Mouse (Mus musculus) hindbrain, embryonic 13.5 days (tissue): ENCODE measurements around the gene Cox5a. TPM values are rescaled to one million over a fixed set of nuclear protein-coding genes. Genes with fewer than 3 reads are reported as not detected.

ENCODE experiments used
- ATAC-seq: fragments of 200-750 bp; cut with Nextera tagmentation; 2 replicates; pipeline ENCODE4 v1.8.0; 2017; ENCODE audit warnings: moderate TSS enrichment; ENCODE audit not compliant: low FRiP score
- H3K27ac ChIP-seq: fragments of 300-500 bp; sonication (generic); 2 replicates; pipeline ENCODE4 v1.5.1; 2015; ENCODE audit warnings: inconsistent platforms, mild to moderate bottlenecking, moderate library complexity
- H3K27me3 ChIP-seq: fragments of 300-500 bp; sonication (generic); 2 replicates; pipeline ENCODE4 v1.6.1; 2015; ENCODE audit warnings: mild to moderate bottlenecking, inconsistent platforms
- H3K36me3 ChIP-seq: fragments of 300-500 bp; sonication (generic); 2 replicates; pipeline ENCODE4 v1.6.1; 2015; ENCODE audit warnings: mild to moderate bottlenecking, inconsistent platforms
- H3K4me1 ChIP-seq: fragments of 300-500 bp; sonication (generic); replicated peaks from 2 replicates; pipeline ENCODE4 v1.6.1; 2015; ENCODE audit warnings: inconsistent platforms
- H3K4me2 ChIP-seq: fragments of 300-500 bp; sonication (generic); 2 replicates; pipeline ENCODE4 v1.6.1; 2015; ENCODE audit warnings: inconsistent platforms, mild to moderate bottlenecking, moderate library complexity
- H3K4me3 ChIP-seq: fragments of 300-500 bp; sonication (generic); 2 replicates; pipeline ENCODE4 v1.5.1; 2015; ENCODE audit warnings: mild to moderate bottlenecking, inconsistent platforms
- H3K9ac ChIP-seq: fragments of 300-500 bp; sonication (generic); 2 replicates; pipeline ENCODE4 v1.6.1; 2015; ENCODE audit warnings: mild to moderate bottlenecking, inconsistent platforms
- H3K9me3 ChIP-seq: fragments of 300-500 bp; sonication (generic); 2 replicates; pipeline ENCODE4 v1.6.1; 2016; ENCODE audit warnings: inconsistent platforms
- WGBS: fragments of 180-500 bp; shearing (Covaris S2); methylation state at CpG from one replicate; pipeline ENCODE4 v1.1.7; 2015; 5-methylcytosine and 5-hydroxymethylcytosine counted together
- polyA plus RNA-seq: library from polyadenylated mRNA; unstranded; fragments of >200 nt; fragmentation: Nextera tagmentation; extraction: Ambion mirVana; gene quantifications from 2 replicates; pipeline ENCODE4 v1.2.1, GENCODE M21; 2015

Gene Cox5a
- 875 and 879 TPM in 2 replicates for polyA plus RNA-seq

DNA sequence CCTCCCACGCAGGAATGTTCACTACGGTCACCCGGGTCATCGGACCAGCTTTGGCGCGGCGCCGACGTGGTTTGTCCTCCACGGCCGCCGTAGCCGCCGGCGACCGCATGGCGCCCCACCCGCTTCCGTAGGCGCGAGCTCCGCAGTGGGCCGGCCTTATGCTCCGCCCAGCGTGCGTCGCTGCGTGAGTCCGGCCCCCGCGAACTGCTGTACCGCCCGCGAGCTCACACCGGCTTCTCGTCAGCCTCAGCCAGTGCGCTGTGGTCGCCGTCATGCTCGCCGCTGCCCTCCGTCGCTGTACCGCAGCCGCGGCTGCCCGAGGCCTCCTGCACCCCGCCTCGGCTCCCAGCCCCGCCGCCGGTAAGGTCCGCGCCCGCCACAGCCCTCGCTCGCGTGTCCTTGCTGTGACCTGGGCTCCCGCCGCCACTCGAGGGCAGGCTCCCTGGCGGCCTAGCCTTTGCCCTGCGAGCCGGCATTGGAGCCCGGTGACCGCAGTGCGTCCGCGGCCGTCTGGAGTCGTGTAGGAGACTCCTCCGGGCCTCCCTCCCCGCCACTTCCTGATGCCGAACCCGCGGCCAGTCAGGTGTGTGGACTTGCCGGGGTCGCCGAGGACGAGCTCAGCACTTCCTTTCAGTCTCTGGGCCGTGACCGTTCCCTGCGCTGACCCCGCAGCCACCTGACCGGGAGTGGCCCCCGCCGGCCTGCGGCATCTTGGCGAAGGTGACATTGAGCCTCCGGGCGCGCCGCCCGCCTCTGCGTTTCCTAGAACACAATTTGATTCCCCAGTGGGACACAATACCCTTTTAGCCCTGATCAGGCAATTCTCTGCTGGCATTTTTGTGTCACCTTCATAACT, at the start of gene Cox5a:
Gene Cox5a, plus strand, starts transcription at position 219 of the 856 bp plus-strand sequence.
- Histone ChIP-seq H3K4me3 (peak within 1 kb of the TSS; percentile 96), H3K36me3 (no peaks in the 10 kb centered on the region), H3K4me2 (peak within 1 kb of the TSS; percentile 71), H3K9ac (peak within 1 kb of the TSS; percentile 100), H3K27me3 (no peaks in the 10 kb centered on the region), H3K4me1 (peaks cover 33% of the 10 kb centered on the region), H3K9me3 (no peaks in the 10 kb centered on the region), H3K27ac (peak within 1 kb of the TSS; percentile 97)
- under 1% methylated on average over 95 of the region's 95 CpGs for WGBS
- peak; percentile 95 for ATAC-seq

- no peaks in the 10 kb centered on the region for H3K9me3 ChIP-seq
- peaks cover 17% of the 10 kb centered on the region for H3K27me3 ChIP-seq
- peak overlapping the region; percentile 21; the same call in 1 of the 2 replicates for H3K9ac ChIP-seq
- H3K27ac ChIP-seq, result no peak overlapping the region
- WGBS, result 16% methylated on average over 7 of the region's 7 CpGs
- H3K4me2 ChIP-seq, result no peak overlapping the region
- H3K36me3 ChIP-seq, result no peaks in the 10 kb centered on the region
- 0 out of 2 replicates have a peak, but pooled peaks cover 4% of the 10 kb centered on the region for H3K4me1 ChIP-seq
- ATAC-seq, result peak; percentile 43; the same call in 1 of the 2 replicates
- H3K4me3 ChIP-seq, result no peak overlapping the region
Observed at GRCm38 (mm10) chr9:57485774-57486173, 35.3 kb upstream of the Cox5a start.

- H3K9me3 ChIP-seq, result no peaks in the 10 kb centered on the region
- H3K36me3 ChIP-seq, result no peaks in the 10 kb centered on the region
- no peak overlapping the region for H3K27ac ChIP-seq
- WGBS, result 74% methylated on average over 7 of the region's 7 CpGs
- 0 out of 2 replicates have a peak, but pooled peaks cover 4% of the 10 kb centered on the region for H3K4me1 ChIP-seq
- no peak for ATAC-seq
- H3K4me2 ChIP-seq, result no peak overlapping the region
- no peak overlapping the region for H3K9ac ChIP-seq
- peaks cover 17% of the 10 kb centered on the region for H3K27me3 ChIP-seq
- no peak overlapping the region for H3K4me3 ChIP-seq
Observed at GRCm38 (mm10) chr9:57487807-57488206, 33.3 kb upstream of the Cox5a start.

GRCm38 (mm10) chr9:57493532-57493931, 27.5 kb upstream of the Cox5a start:
- no peak overlapping the region for H3K9ac ChIP-seq
- H3K36me3 ChIP-seq, result no peaks in the 10 kb centered on the region
- ATAC-seq, result no peak
- H3K4me2 ChIP-seq, result no peak overlapping the region
- 94% methylated on average over 2 of the region's 2 CpGs for WGBS
- 0 out of 2 replicates have a peak, but pooled peaks cover 6% of the 10 kb centered on the region for H3K27me3 ChIP-seq
- H3K27ac ChIP-seq, result no peak overlapping the region
- H3K4me1 ChIP-seq, result peaks cover 16% of the 10 kb centered on the region
- no peaks in the 10 kb centered on the region for H3K9me3 ChIP-seq
- no peak overlapping the region for H3K4me3 ChIP-seq

DNA sequence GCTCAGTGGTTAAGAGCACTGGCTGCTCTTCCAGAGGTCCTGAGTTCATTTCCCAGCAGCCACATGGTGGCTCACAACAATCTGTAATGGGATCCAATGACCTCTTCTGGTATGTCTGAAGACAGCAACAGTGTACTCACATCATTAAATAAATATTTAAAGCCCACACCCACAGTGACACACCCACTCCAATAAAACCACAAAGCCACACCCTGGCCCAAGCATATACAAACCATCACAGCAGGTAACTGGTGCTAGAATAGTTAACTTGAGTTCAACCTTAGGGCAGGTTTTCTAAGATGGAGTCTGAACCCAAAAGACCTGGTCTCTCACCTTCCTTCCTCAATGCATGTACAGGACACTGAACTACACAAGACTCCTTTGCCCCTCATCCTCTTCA, 26.1 kb upstream of the Cox5a start:
- Histone ChIP-seq H3K4me3 (no peak overlapping the region), H3K9ac (no peak overlapping the region), H3K4me2 (no peak overlapping the region), H3K4me1 (peaks cover 27% of the 10 kb centered on the region), H3K36me3 (no peaks in the 10 kb centered on the region), H3K27ac (no peak overlapping the region), H3K27me3 (peaks cover 13% of the 10 kb centered on the region), H3K9me3 (no peaks in the 10 kb centered on the region)
- ATAC-seq, result no peak

DNA sequence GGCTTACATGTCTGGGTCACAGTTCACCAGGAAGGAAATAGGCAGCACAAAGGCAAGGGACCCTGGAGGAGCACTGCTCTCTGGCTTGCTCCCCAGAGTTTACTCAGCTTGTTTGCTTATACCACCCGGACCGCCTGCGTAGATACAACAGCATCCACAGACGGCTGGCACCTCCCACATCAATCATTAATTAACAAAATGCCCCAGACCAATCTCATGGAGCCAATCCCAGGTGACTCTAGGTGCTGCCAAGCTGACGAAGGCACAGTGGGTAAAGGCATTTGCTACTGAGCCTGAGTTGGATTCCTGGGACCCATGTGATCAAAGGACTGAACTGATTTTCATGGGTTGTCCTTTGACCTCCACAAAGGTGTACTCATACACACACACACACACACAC, 23.8 kb upstream of the Cox5a start:
- H3K4me1 ChIP-seq, result peaks cover 49% of the 10 kb centered on the region
- no peaks in the 10 kb centered on the region for H3K36me3 ChIP-seq
- H3K27ac ChIP-seq, result 0 out of 2 replicates have a peak overlapping the region, but pooled peaks have one; percentile 32
- ATAC-seq, result no peak
- no peak overlapping the region for H3K4me2 ChIP-seq
- H3K27me3 ChIP-seq, result peaks cover 26% of the 10 kb centered on the region
- no peak overlapping the region for H3K9ac ChIP-seq
- H3K9me3 ChIP-seq, result no peaks in the 10 kb centered on the region
- WGBS, result 60% methylated on average over 5 of the region's 5 CpGs
- H3K4me3 ChIP-seq, result no peak overlapping the region

- H3K4me3 ChIP-seq, result no peak overlapping the region
- no peak overlapping the region for H3K4me2 ChIP-seq
- 47% methylated on average over 7 of the region's 7 CpGs for WGBS
- peaks cover 62% of the 10 kb centered on the region for H3K4me1 ChIP-seq
- H3K27me3 ChIP-seq, result peaks cover 39% of the 10 kb centered on the region
- peak overlapping the region; percentile 74 for H3K27ac ChIP-seq
- no peak overlapping the region; the same call in 1 of the 2 replicates for H3K9ac ChIP-seq
- ATAC-seq, result no peak
- H3K9me3 ChIP-seq, result no peaks in the 10 kb centered on the region
- no peaks in the 10 kb centered on the region for H3K36me3 ChIP-seq
Observed at GRCm38 (mm10) chr9:57498536-57498935, 22.5 kb upstream of the Cox5a start.

- peak overlapping the region; percentile 90 for H3K27ac ChIP-seq
- H3K4me1 ChIP-seq, result peaks cover 91% of the 10 kb centered on the region
- ATAC-seq, result no peak
- no peaks in the 10 kb centered on the region for H3K9me3 ChIP-seq
- H3K36me3 ChIP-seq, result no peaks in the 10 kb centered on the region
- peak overlapping the region; percentile 69 for H3K9ac ChIP-seq
- H3K27me3 ChIP-seq, result peaks cover 67% of the 10 kb centered on the region
- H3K4me2 ChIP-seq, result peak overlapping the region; percentile 87
- peak overlapping the region; percentile 26 for H3K4me3 ChIP-seq
- WGBS, result 4% methylated on average over 13 of the region's 13 CpGs
Observed at GRCm38 (mm10) chr9:57501452-57501851, 19.6 kb upstream of the Cox5a start.

- peaks cover 92% of the 10 kb centered on the region for H3K4me1 ChIP-seq
- peak overlapping the region; percentile 26 for H3K4me3 ChIP-seq
- H3K4me2 ChIP-seq, result peak overlapping the region; percentile 87
- ATAC-seq, result peak; percentile 59
- H3K9ac ChIP-seq, result peak overlapping the region; percentile 69
- H3K36me3 ChIP-seq, result no peaks in the 10 kb centered on the region
- H3K27ac ChIP-seq, result peak overlapping the region; percentile 90
- H3K9me3 ChIP-seq, result no peaks in the 10 kb centered on the region
- WGBS, result under 1% methylated on average over 20 of the region's 20 CpGs
- H3K27me3 ChIP-seq, result peaks cover 68% of the 10 kb centered on the region
Observed at GRCm38 (mm10) chr9:57501861-57502260, 19.2 kb upstream of the Cox5a start.

GRCm38 (mm10) chr9:57502911-57503621, 18.0 kb upstream of the Cox5a start:
- Histone ChIP-seq H3K4me2 (peak overlapping the region; percentile 87), H3K9me3 (no peaks in the 10 kb centered on the region), H3K27me3 (peaks cover 63% of the 10 kb centered on the region), H3K9ac (peak overlapping the region; percentile 69), H3K4me3 (peak overlapping the region; percentile 46), H3K36me3 (no peaks in the 10 kb centered on the region), H3K4me1 (peaks cover 81% of the 10 kb centered on the region), H3K27ac (peak overlapping the region; percentile 90)
- 3% methylated on average over 23 of the region's 23 CpGs for WGBS
- no peak for ATAC-seq

DNA sequence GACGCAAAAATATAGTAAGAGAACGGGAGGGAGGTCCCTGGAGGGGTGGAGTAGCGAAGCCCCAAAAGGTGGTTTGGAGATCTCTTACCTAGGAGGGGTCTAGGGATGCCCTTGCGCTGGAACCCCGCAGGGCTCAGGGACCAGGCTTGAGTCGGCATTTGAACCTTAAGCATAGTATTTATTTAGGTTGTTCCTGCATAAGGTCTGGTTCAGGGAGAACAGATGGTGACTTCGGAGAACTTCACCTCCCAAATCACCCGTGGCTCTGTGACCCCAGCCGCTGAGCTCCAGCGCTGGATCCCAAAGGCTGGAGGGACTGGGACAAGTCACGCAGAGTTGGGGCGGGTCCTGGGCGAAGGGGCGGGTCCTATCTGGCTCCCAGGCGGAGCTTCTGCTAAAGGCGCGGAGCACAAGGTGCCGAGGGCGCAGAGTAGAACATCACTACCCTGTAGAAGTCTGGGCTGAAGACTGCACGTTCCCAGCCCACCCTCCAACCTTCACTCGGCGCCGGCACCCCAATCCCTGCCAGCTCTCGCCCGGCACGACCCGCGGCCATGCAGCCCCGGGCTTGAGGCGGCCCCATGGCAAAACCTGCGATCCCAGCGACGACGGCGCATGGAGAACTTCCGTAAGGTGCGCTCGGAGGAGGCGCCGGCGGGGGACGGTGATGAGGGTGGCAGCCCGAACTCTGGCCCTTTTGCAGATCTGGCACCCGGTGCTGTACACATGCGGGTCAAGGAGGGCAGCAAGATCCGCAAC, 17.3 kb upstream of the Cox5a start, which contains the start of gene Rpp25:
Gene Rpp25, plus strand, starts transcription at position 405 of the 759 bp plus-strand sequence.
- no peaks in the 10 kb centered on the region for H3K9me3 ChIP-seq
- peaks cover 63% of the 10 kb centered on the region for H3K27me3 ChIP-seq
- H3K4me2 ChIP-seq, result peak within 1 kb of the TSS; percentile 87
- H3K9ac ChIP-seq, result peak within 1 kb of the TSS; percentile 69
- H3K27ac ChIP-seq, result peak within 1 kb of the TSS; percentile 90
- ATAC-seq, result peak; percentile 59
- H3K36me3 ChIP-seq, result no peaks in the 10 kb centered on the region
- peaks cover 74% of the 10 kb centered on the region for H3K4me1 ChIP-seq
- peak within 1 kb of the TSS; percentile 46 for H3K4me3 ChIP-seq
- under 1% methylated on average over 46 of the region's 46 CpGs for WGBS

- ATAC-seq, result peak; percentile 54
- Histone ChIP-seq H3K27ac (peak overlapping the region; percentile 81), H3K4me3 (peak overlapping the region; percentile 46), H3K9me3 (no peaks in the 10 kb centered on the region), H3K36me3 (no peaks in the 10 kb centered on the region), H3K9ac (peak overlapping the region; percentile 69), H3K27me3 (peaks cover 62% of the 10 kb centered on the region), H3K4me2 (peak overlapping the region; percentile 87), H3K4me1 (peaks cover 70% of the 10 kb centered on the region)
- WGBS, result under 1% methylated on average over 34 of the region's 34 CpGs
Observed at GRCm38 (mm10) chr9:57504381-57504700, 16.7 kb upstream of the Cox5a start.
